Mouse (Mus musculus) gastrocnemius, postnatal 14 days (tissue): ENCODE measurements around the gene Arrb2. TPM values are rescaled to one million over a fixed set of nuclear protein-coding genes. Genes with fewer than 3 reads are reported as not detected.
"Not testable (repeated sequence)": the region's sequence is repeated elsewhere in the genome, so short reads cannot be mapped to it uniquely, and the experiment has no call there.

Experiments used
- DNase-seq: peaks from one replicate; pipeline ENCODE4 v3.0.0; 2021; ENCODE audit warnings: mixed read lengths
- intact Hi-C: fragments of 180-260 bp; cut with DNase I; formaldehyde crosslinking; loops from one replicate; pipeline ENCODE4 v1.15.1; 2025; ENCODE audit warnings: low total_unique reads
- long read RNA-seq, 2 experiments: library from polyadenylated mRNA; stranded (forward); transcript quantifications; one replicate each; pipeline ENCODE4 v2.0.0; 2021
- total RNA-seq, 2 experiments: library from RNA; stranded (reverse); gene quantifications; 2 replicates each; pipeline ENCODE4 v1.2.3; 2021

Arrb2 gene
- 1 to 10 TPM; 8.3 to 9.7 TPM for total RNA-seq
- long read RNA-seq, experiment 1, partial matches to known transcripts: 0 of 2 reads
- long read RNA-seq, experiment 1, other reads (novel, unspliced or antisense): 0 of 2 reads
- long read RNA-seq, experiment 2, partial matches to known transcripts: 0 of 3 reads
- long read RNA-seq, experiment 2, other reads (novel, unspliced or antisense): 1 of 3 reads

GRCm38 (mm10) chr11:70432048-70432894 lies at the start of gene Arrb2:
Gene Arrb2 (plus strand): TSS chr11:70432635.
- intact Hi-C loops: loop anchor here (10.0 kb wide), 1 partner anchor 183 kb away; the partner anchor contains the start of genes 4930544D05Rik and Chrne
- peak; percentile 99 for DNase-seq

GRCm38 (mm10) chr11:70384136-70384535 lies 48.3 kb upstream of the Arrb2 start:
- intact Hi-C loops: no loop called here
- no peak for DNase-seq

- intact Hi-C loops: no loop called here
- no peak for DNase-seq
Measured at GRCm38 (mm10) chr11:70387436-70387835, 45.0 kb upstream of the Arrb2 start.

GRCm38 (mm10) chr11:70389421-70389820 lies 43.0 kb upstream of the Arrb2 start:
- intact Hi-C loops: no loop called here
- no peak for DNase-seq

- intact Hi-C loops: no loop called here
- DNase-seq: no peak
Measured at GRCm38 (mm10) chr11:70403598-70403997, 28.8 kb upstream of the Arrb2 start.

GRCm38 (mm10) chr11:70409594-70410296 lies 22.7 kb upstream of the Arrb2 start, which contains the start of gene Pelp1:
Gene Pelp1 (minus strand): TSS chr11:70410031.
- intact Hi-C loops: no loop called here
- DNase-seq: peak; percentile 84

- no peak for DNase-seq
- intact Hi-C loops: no loop called here
Measured at GRCm38 (mm10) chr11:70410297-70410643, 22.2 kb upstream of the Arrb2 start.

- intact Hi-C loops: no loop called here
- DNase-seq: no peak
Measured at GRCm38 (mm10) chr11:70412591-70412990, 19.8 kb upstream of the Arrb2 start.

- intact Hi-C loops: no loop called here
- peak; percentile 56 for DNase-seq
Measured at GRCm38 (mm10) chr11:70413961-70414360, 18.5 kb upstream of the Arrb2 start.

GRCm38 (mm10) chr11:70418199-70418598 lies 14.2 kb upstream of the Arrb2 start:
- intact Hi-C loops: no loop called here
- no peak for DNase-seq

- DNase-seq: no peak
- intact Hi-C loops: no loop called here
Measured at GRCm38 (mm10) chr11:70419486-70419885, 12.9 kb upstream of the Arrb2 start.

GRCm38 (mm10) chr11:70426598-70426997 lies 5.8 kb upstream of the Arrb2 start:
- intact Hi-C loops, DNase-seq: not testable (repeated sequence)

GRCm38 (mm10) chr11:70431574-70431973 lies 861 bp upstream of the Arrb2 start:
- intact Hi-C loops: loop anchor here (10.0 kb wide), 1 partner anchor 183 kb away; the partner anchor contains the start of genes 4930544D05Rik and Chrne
- DNase-seq: no peak

- DNase-seq: no peak
- intact Hi-C loops: loop anchor here (10.0 kb wide), 1 partner anchor 182 kb away; the partner anchor contains the start of genes 4930544D05Rik and Chrne
Measured at GRCm38 (mm10) chr11:70432895-70433568, 597 bp downstream of the Arrb2 start.

- intact Hi-C loops: loop anchor here (10.0 kb wide), 1 partner anchor 181 kb away; the partner anchor contains the start of genes 4930544D05Rik and Chrne
- DNase-seq: no peak
Measured at GRCm38 (mm10) chr11:70433569-70433943, 1.1 kb downstream of the Arrb2 start.

- DNase-seq: no peak
- intact Hi-C loops: loop anchor here (10.0 kb wide), 1 partner anchor 181 kb away; the partner anchor contains the start of genes 4930544D05Rik and Chrne
Measured at GRCm38 (mm10) chr11:70433951-70434350, 1.5 kb downstream of the Arrb2 start.

GRCm38 (mm10) chr11:70435476-70435875 lies 3.0 kb downstream of the Arrb2 start:
- DNase-seq: no peak
- intact Hi-C loops: loop anchor here (5.0 to 10.0 kb wide), 2 partner anchors 72 to 179 kb away; partner anchors contain the start of genes 4930544D05Rik, Chrne and Tm4sf5

- intact Hi-C loops: loop anchor here (5.0 to 10.0 kb wide), 2 partner anchors 70 to 177 kb away; partner anchors contain the start of genes 4930544D05Rik, Chrne and Tm4sf5
- DNase-seq: no peak
Measured at GRCm38 (mm10) chr11:70437426-70437825, 5.0 kb downstream of the Arrb2 start.
